Mouse (Mus musculus) spleen, postnatal 10 days (tissue): Measurements from ENCODE around the gene Clasrp.

Experiments used
- DNase-seq, 2 experiments: peaks; one replicate each; pipeline ENCODE4 v3.0.0; 2021 to 2022; ENCODE audit warnings: low spot score in 2 of 2

Clasrp gene

GRCm38 (mm10) chr7:19563884-19564283 is 40.4 kb downstream of the Clasrp start:
- peak in 1 of 2 experiments; percentile 65 for DNase-seq

DNA sequence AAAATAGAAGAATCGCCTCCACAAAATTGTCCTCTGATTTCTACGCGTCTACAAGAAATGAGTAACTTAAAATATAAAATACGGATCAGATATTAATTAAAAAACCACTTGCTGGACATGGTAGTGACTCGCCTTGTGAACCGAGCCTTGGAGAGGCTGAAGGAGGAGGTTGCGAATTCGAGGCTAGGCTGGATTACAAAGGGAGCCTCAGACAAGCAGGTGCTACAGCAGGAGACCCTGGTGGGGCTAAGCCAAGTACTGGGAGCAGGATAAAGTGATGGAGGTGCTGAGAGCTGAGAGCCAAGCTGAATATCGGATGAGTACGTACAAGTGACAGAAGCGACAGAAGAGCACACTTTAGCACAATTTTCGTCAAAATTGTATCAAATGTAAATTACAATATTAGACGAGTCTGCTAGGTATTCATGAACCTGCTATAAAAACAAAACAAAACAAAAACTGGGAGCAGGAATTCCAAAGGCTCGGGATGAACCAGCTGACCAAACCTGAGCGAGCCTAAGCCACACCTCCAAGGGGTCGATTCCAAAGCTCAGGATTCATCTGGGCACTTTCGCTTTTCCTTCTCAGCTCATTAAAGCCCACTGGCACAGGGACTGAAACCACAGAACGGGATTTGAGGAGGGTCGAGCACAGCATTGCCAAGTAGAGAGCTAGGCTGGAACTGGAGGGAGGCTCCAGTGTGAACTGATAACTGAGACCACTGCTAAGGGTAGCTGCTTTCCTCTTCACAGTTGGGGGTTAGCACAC is 41.5 kb downstream of the Clasrp start, which contains the start of gene Ppp1r37:
Gene Ppp1r37 (minus strand): TSS at position 434 of the 768 bp plus-strand sequence.
- DNase-seq = peak; percentile 40 to 44

DNA sequence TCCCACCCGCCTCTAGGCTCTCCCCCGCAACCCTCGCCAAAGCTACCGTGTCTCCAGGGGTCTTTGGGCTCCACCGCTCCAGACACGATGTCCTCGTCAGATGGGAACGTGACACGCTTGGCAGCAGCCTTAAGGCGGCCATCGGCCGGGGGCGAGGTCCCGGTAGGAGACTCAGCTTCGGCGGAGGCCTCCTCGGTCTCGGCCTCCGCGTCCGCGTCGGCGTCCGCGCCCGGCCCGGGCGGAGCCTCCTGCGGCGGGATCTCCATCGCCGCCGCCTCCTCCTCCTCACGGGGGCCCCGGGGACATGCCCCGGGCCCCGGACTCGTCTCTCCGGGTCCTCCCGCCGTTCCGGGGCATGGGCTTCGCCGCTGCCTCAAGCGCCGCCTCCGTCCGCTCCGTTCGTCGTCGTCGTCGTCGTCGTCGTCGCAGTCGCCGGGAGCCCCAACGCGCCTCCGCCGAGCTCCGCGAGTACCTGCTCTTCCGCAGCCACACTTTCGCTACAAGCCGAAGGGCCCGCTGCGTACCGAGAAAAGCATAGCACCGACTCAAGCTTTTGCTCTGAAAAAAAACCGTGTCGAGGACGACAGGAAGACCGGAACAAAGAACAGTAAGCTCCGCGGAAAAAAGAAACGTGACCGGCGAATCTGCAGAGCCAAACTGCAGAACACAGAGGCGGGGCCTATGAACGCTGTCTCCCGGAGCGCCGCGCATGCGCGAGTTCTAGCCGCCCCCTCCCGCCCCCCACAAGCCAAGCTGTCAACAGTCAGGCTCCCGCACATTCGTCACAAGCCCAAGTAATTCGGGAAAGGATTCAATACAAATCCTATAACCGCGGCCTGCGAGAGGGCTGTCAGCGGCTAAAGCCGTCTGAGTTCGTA is 42.3 kb downstream of the Clasrp start:
- DNase-seq = peak; percentile 93 to 96

- no peak for DNase-seq
Observed at GRCm38 (mm10) chr7:19561431-19561764, 42.9 kb downstream of the Clasrp start.

DNA sequence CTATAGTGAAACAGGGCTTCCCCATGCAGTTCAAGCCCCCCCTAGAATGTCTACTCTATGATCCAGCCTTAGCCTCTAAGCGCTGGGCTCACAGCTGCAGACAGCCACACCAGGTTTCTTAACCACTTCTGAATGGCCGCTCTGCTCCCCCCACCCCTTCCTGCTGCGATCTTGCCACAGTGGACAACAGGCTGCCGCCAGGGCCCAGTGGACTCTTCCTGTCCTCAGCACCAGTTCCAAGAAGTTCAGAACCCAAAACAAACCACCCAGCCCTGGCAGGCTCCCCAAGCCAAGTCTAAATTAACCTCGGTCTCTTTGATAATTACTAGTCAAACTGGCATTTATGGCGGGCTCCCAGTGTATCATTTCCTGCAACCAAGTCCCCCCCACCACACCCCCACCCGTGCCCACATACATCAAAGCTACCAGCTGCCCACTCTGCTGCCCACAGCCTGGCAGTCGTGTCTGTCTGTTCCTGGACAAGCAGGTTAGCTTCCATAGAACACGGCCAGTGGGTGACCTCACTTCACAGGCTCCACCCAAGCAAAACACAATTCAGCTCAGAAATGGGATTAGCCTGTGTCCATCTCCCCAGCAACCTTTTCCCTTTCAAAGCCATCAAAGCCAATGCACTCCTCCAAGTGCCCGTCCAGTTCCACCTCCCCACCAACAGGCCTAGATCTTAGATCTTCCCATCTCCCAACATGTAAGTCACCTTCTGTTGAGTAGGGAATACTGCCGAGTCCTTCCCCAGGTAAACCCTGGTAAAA is 43.6 kb downstream of the Clasrp start:
- DNase-seq = peak; percentile 34 to 49

DNA sequence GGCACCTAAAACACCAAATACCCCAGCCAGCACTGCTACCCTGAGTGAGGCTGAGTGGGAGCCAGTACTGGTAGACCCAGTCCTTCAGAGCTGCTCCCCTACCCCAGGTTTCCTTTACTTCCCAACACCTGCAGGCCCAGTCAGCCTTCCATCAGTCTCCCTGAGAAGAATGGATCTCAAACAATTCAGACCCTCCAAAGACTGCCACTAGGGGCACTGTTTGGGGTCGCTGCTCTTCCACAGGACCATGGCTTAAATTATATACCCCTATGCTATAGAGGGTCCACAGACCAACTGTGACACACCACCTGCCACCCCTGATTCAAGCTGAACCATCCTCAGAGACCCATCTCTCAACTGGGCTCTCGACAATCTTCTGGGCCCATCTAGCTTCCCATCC is 45.3 kb downstream of the Clasrp start:
- peak in 1 of 2 experiments; percentile 62 for DNase-seq

DNA sequence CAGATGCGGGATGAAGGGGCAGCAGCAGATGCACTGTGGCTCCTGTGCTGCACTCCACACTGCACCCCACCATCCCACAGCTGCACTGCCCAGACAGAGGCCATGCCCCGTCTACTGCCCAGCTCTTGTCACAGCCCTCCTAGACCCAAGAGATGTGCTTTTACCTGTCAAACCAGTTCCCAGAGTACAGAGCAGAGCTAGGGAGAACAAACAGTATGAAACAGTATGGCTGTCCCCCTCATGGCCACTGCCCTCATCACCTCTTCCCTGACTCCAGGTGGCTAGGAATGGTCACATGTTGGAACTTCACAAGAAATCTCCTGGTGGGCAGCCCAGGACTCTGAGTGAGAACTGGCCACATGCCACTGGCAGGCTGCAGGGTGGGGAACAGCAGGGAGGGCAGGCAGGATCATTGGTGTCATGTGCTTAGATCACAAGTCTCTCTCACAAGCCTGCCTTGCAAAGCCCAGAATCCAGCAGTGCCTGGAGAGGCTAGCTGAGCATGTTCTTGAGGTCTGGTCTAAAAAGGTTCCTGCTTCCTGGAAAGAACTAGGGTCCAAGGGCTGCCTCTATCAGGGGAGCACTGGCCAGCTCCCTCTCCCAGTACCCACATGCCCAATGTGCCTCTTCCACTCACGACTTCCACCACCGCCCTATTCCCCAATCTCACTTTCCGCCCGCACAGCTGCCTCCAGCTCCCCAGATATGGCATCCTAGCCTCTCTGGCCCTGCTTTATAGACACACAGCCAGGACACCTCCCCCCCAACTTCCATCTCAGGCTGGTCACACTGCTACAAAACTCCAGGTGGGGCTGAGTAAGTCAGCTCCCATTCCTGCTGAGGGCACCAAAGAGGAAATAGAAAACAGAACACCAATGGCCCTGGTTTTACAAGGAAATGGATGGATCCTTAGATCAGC is 46.0 kb downstream of the Clasrp start:
- peak in 1 of 2 experiments; percentile 43 for DNase-seq

GRCm38 (mm10) chr7:19557086-19557485 is 47.2 kb downstream of the Clasrp start:
- DNase-seq = no peak

DNA sequence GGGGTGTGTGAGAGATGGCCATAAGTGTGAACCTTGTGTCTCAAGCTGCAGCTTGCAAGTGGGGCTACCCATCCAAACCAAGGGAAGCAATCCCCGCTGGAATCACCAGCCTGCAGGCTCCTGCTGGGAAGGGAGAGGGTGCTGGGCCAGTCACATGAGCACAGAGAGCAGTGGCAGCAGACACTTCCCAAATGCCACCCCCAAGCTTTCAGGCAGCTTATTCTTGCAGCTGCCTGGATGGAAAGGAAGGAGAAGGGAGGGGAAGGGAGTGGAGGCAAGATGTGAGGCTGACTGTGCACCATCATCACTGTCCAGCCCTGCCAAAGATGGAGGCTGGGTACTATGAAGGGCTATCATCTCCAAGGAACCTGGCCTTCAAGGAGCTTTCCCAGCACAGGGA is 50.1 kb downstream of the Clasrp start:
- DNase-seq = no peak

- no peak for DNase-seq
Observed at GRCm38 (mm10) chr7:19552443-19552842, 51.8 kb downstream of the Clasrp start.

- no peak for DNase-seq
Observed at GRCm38 (mm10) chr7:19551634-19552033, 52.7 kb downstream of the Clasrp start.

- no peak for DNase-seq
Observed at GRCm38 (mm10) chr7:19549394-19549793, 54.9 kb downstream of the Clasrp start.

DNA sequence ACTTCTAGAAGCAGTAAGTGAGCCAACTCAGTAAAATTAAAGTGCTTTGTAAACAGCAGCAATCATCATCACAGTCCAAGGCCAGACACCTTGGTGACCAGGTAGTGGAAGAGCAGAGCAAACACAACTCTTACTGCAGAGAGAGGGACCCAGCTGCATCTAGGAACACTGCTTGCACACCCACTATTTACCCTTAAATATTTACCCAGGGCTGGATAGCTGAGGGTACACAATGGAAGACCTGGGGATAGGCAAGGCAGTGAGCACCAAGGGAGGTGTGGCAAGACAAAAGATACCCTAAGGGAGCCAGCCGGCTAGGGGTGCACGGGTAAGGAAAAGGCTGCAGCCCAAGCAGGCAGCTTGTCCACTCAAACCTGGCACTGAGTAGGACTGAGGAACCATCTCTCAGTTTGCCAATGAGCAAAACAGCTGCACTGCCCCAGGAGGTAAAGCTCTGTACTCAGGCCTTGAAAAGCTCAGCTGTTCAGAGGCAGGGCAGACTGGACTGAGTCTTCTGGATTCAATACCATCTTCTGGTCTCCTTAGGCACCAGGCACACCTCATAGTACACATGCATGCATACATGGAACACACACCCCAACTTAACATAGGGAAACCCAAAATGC is 56.8 kb downstream of the Clasrp start:
- DNase-seq = no peak

DNA sequence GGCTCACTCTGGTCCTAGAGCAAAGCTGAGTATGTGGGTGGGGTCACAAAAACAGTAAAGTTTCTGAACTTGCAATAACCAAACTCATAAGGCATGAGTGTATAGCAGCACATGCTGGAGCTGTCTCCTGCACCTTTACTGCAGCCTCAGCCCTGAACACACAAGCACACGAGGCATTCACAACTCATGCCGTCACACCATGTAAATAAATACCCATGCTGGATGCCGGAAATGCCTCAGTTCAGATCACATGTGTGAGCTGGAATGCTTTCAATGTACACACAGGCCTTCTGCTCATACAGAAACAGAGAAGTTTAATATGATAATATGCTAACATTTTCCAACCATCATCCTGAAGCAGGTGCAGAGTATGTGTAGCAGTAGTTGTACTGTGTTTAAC is 58.3 kb downstream of the Clasrp start:
- no peak for DNase-seq

DNA sequence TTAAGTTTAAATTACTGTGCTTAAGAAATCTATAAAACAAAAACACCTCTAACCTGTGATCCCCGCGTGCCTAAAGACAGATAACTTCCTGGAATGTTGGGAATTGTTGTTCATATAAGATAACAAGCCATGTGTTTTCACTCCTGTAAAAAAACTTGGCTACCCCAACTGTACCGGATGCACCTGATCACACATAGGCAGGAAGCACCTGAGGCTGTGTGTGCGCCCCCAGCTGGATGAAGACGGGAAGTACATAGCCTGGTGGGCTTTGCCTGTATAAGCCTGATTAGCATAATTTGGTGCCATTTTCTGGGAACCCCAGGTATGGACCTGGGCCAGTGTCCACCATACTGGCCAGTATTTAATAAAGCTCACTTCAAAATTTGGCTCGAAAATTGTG is 60.7 kb downstream of the Clasrp start:
- peak in 1 of 2 experiments; percentile 60 for DNase-seq

DNA sequence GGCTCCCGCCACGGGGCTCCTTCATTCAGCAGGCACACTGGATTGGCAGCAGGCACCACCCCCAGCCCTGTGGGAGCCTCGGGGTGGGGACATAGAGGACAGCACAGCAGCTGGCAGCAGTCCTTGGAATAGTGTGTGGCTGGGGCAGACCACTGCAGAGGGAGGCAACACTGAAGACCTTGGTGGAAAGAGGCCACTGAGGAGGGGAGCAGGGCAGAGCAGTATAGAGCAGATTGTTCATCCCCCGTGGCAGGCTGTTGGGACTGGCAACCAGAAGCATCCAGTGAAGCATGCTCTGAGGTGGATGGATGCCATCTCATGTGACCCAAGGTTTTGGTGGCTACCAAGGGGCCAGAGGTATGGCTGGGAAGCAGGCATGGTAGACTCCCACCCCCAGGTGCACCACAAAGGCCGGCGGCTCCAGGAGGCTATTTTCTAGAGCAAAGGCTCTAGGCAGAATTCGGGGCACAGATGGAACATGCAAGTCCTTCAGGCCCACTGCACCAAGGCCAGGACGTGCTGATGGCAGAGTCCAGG is 62.1 kb downstream of the Clasrp start:
- no peak for DNase-seq

DNA sequence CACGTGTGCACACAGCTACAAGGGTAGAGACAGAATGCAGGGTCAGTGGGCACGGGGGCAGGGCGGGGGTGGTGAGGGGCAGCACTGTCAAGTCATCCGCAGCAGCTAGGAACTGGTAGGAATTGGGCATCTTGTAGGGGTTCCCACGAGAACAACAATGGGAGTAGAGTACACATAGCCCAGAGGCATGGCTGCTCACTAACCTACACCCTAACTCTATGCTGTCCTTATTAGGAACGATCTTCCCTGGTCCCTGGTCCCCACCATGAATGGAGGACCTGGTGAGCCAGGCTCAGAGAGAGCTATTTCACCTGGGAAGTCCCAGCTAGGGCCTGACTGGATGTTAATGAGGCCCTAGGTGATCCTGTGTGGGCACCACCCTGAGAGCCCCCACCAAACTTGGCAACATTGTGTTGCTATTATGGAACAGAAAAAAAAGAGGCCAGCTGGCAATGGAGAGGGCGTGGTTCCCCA is 62.6 kb downstream of the Clasrp start:
- no peak for DNase-seq

DNA sequence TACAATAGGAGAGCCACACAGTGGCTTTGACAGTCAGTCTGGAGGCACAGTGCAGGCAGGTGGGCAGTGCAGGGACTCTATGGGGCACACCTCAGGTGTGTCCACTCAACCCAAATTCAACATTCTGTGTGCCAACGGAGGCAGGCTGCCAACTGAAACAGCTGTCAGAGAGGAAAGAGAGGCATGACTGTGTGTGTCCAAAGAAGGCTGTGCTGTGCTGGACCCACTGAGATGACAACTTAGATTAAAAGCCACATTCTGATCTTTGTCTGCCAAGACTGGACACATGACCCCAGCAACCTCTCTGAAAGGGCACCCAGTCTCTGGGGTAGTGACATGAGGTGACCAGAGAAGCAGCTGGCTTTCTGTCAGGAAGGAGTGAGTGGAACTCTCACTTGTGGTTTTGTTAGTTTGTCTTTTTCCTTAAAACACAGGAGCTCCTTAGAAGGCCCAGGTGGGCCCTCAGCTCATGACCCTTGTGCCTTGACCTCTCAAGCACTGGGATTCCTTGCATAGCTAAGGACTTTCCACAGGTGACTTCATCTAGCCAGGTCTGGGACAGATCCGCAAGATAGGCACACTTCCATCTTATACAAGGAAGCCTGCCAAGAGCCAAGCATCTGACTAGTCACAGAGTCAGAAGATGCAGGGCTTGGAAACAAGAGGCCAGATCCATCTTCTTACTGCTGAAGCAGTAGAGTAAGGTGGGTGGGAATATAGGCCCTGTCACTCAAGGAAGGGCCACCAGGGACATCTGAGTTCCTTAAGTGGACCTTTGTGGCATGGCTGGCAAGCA is 63.3 kb downstream of the Clasrp start:
- no peak for DNase-seq

DNA sequence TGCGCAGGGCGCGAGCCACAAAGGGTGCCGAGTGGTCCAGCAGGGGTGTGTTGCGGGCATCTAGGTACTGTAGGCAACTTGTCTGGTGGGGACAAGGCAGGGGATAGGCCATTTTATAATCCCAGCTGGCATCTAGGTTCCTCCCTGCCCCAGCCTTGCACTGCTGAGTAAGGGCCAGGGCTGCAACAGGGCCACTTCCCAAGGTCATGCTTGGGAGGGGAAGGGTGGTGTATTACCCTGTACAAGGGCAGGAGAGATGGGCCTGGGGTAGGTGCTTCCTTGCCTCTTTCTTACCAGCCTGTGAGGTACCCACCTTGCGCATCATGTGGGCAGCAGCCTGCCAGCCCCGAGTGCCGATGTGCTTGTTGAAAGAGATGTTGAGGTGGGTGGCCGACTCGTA is 69.6 kb downstream of the Clasrp start:
- no peak for DNase-seq
